8 mouse cellular contexts compared by ENCODE assay signal in genomic region chr12:26413961-26414411, GRCm38 (mm10). TPM values are rescaled to one million over a fixed set of nuclear protein-coding genes. Genes with fewer than 3 reads are reported as not detected.
A peak's percentile ranks its signal among the peaks of the same experiment; 100 is the strongest.
DNase-seq lines count a peak whose midpoint lies in the region; ATAC-seq and TF ChIP-seq lines count a peak whose summit lies in the region.

No protein-coding gene starts in this region.

- TF ChIP-seq EP300 in liver, postnatal 0 days (IDR thresholded peaks at IDR 0.05; ENCODE audit: low read depth), result no peak

- H3K9ac ChIP-seq in embryonic facial prominence, embryonic 11.5 days (replicated peaks; ENCODE audit: low read length), result peak overlapping the region; percentile 99
- H3K9ac ChIP-seq in hindbrain, embryonic 14.5 days, result peak overlapping the region; percentile 98
- H3K9ac ChIP-seq in liver, postnatal 0 days (replicated peaks), result peak overlapping the region; percentile 57

- peak overlapping the region; percentile 91 for H3K4me3 ChIP-seq in embryonic facial prominence, embryonic 11.5 days (ENCODE audit: low read depth, low read length)
- peak overlapping the region; percentile 89 for H3K4me3 ChIP-seq in hindbrain, embryonic 14.5 days (replicated peaks; ENCODE audit: low read length)
- H3K4me3 ChIP-seq in liver, postnatal 0 days (ENCODE audit: low read depth, low read length), result peak overlapping the region; percentile 69

- TF ChIP-seq CTCF in liver, postnatal 0 days (IDR thresholded peaks at IDR 0.05; ENCODE audit: low read depth), result no peak

- H3K27me3 ChIP-seq in embryonic facial prominence, embryonic 11.5 days (ENCODE audit: control insufficient read depth, insufficient read depth, low read length), result no peaks in the 10 kb centered on the region
- no peaks in the 10 kb centered on the region for H3K27me3 ChIP-seq in hindbrain, embryonic 14.5 days (ENCODE audit: control insufficient read depth, insufficient read depth, low read length)
- H3K27me3 ChIP-seq in liver, postnatal 0 days (ENCODE audit: insufficient read depth, low read length), result peaks cover 13% of the 10 kb centered on the region

- H3K9me3 ChIP-seq in embryonic facial prominence, embryonic 11.5 days (replicated peaks; ENCODE audit: control insufficient read depth, low read length), result no peaks in the 10 kb centered on the region
- H3K9me3 ChIP-seq in hindbrain, embryonic 14.5 days (ENCODE audit: control insufficient read depth, low read length), result no peaks in the 10 kb centered on the region
- H3K9me3 ChIP-seq in liver, postnatal 0 days (ENCODE audit: low read length), result no peaks in the 10 kb centered on the region

- no peaks in the 10 kb centered on the region; the same call in 1 of the 2 replicates for H3K4me1 ChIP-seq in embryonic facial prominence, embryonic 11.5 days (ENCODE audit: control insufficient read depth, insufficient read depth, low read length)
- peaks cover 32% of the 10 kb centered on the region for H3K4me1 ChIP-seq in hindbrain, embryonic 14.5 days (replicated peaks; ENCODE audit: control insufficient read depth, insufficient read depth, low read length)
- H3K4me1 ChIP-seq in liver, postnatal 0 days (ENCODE audit: insufficient read depth), result peaks cover 4% of the 10 kb centered on the region

- H3K36me3 ChIP-seq in embryonic facial prominence, embryonic 11.5 days (replicated peaks; ENCODE audit: control insufficient read depth, insufficient read depth, low read depth, low read length), result no peaks in the 10 kb centered on the region; the same call in 1 of the 2 replicates
- no peaks in the 10 kb centered on the region for H3K36me3 ChIP-seq in hindbrain, embryonic 14.5 days (replicated peaks; ENCODE audit: control insufficient read depth, insufficient read depth)
- H3K36me3 ChIP-seq in liver, postnatal 0 days (replicated peaks; ENCODE audit: insufficient read depth, low read length), result no peaks in the 10 kb centered on the region

- intact Hi-C loops in heart, postnatal 25 days (cut with DNase I), result loop anchor here (2.0 kb wide), 2 partner anchors 49 to 83 kb away; no protein-coding TSS in a partner anchor

- peak; percentile 14; the same call in 1 of the 2 replicates for ATAC-seq in embryonic facial prominence, embryonic 11.5 days (replicated peaks; ENCODE audit: insufficient number of reproducible peaks, low FRiP score, low TSS enrichment, low read depth)
- 0 out of 2 replicates have a peak, but pooled peaks have one; percentile 8 for ATAC-seq in hindbrain, embryonic 14.5 days (ENCODE audit: low FRiP score)
- ATAC-seq in liver, postnatal 0 days, result no peak

- H3K27ac ChIP-seq in embryonic facial prominence, embryonic 11.5 days (replicated peaks; ENCODE audit: low read depth, low read length), result peak overlapping the region; percentile 73; the same call in 1 of the 2 replicates
- peak overlapping the region; percentile 86; the same call in 1 of the 2 replicates for H3K27ac ChIP-seq in hindbrain, embryonic 14.5 days
- no peak overlapping the region for H3K27ac ChIP-seq in liver, postnatal 0 days (ENCODE audit: low read depth)

- 4% methylated on average over 8 of the region's 8 CpGs for WGBS in embryonic facial prominence, embryonic 11.5 days
- 7% methylated on average over 8 of the region's 8 CpGs for WGBS in hindbrain, embryonic 14.5 days
- WGBS in liver, postnatal 0 days (ENCODE audit: insufficient replicate concordance), result 39% methylated on average over 8 of the region's 8 CpGs

- peak overlapping the region; percentile 72 for H3K4me2 ChIP-seq in embryonic facial prominence, embryonic 11.5 days (ENCODE audit: low read depth, low read length)
- H3K4me2 ChIP-seq in hindbrain, embryonic 14.5 days (replicated peaks), result peak overlapping the region; percentile 81
- peak overlapping the region; percentile 88 for H3K4me2 ChIP-seq in liver, postnatal 0 days (ENCODE audit: low read depth, low read length)

- peak; percentile 95 for DNase-seq in heart, adult 11 months
- DNase-seq in heart, postnatal 25 days (ENCODE audit: low spot score), result no peak
- DNase-seq in embryonic facial prominence, embryonic 11.5 days (ENCODE audit: low spot score), result peak; percentile 35
- no peak for DNase-seq in hindbrain, embryonic 14.5 days (ENCODE audit: low spot score)
- no peak for DNase-seq in liver, postnatal 0 days
- peak; percentile 7 for DNase-seq in yolk sac, embryonic 10.5 days (ENCODE audit: low spot score)
- DNase-seq in Muller cell, postnatal 12 days (ENCODE audit: inconsistent ontology term), result no peak
- no peak for DNase-seq in layer of hippocampus, adult 18-20 months (ENCODE audit: low spot score in 2 of 2)

RNA-seq across cellular contexts. Expression of gene Rnf144a, which starts 1.1 kb away (rescaled TPM):
- 10 to 100 TPM; 15.5 to 22.1 TPM for total RNA-seq in heart, postnatal 25 days (2021)
- 31.7 and 32.2 TPM in 2 replicates for polyA plus RNA-seq in embryonic facial prominence, embryonic 11.5 days (2014; fragmentation: Nextera tagmentation; extraction: Ambion mirVana)
- 19.2 and 22.5 TPM in 2 replicates for polyA plus RNA-seq in hindbrain, embryonic 14.5 days (2014; fragmentation: Nextera tagmentation; extraction: Ambion mirVana)
- polyA plus RNA-seq in liver, postnatal 0 days (2015; fragmentation: Nextera tagmentation; extraction: Ambion mirVana), result 3.1 and 3.2 TPM in 2 replicates
- total RNA-seq in layer of hippocampus, adult 18-20 months (2021), result 10 to 100 TPM; 23.4 to 24.4 TPM

RNA-seq across cellular contexts. Expression of gene Rsad2, which starts 42.3 kb away (rescaled TPM):
- total RNA-seq in heart, postnatal 25 days (2021), result 10 to 100 TPM in 1 of 2 experiments, 1 to 10 TPM in 1; 9.6 to 12.4 TPM
- 0.67 and 1.0 TPM in 2 replicates for polyA plus RNA-seq in embryonic facial prominence, embryonic 11.5 days (2014; fragmentation: Nextera tagmentation; extraction: Ambion mirVana)
- polyA plus RNA-seq in hindbrain, embryonic 14.5 days (2014; fragmentation: Nextera tagmentation; extraction: Ambion mirVana), result 0.42 and 0.58 TPM in 2 replicates
- 52.5 and 62.2 TPM in 2 replicates for polyA plus RNA-seq in liver, postnatal 0 days (2015; fragmentation: Nextera tagmentation; extraction: Ambion mirVana)
- total RNA-seq in layer of hippocampus, adult 18-20 months (2021), result under 1 TPM; 0.48 to 0.84 TPM

RNA-seq across cellular contexts. Expression of gene Cmpk2, which starts 55.0 kb away (rescaled TPM):
- total RNA-seq in heart, postnatal 25 days (2021), result 1 to 10 TPM; 5.4 to 5.7 TPM
- polyA plus RNA-seq in embryonic facial prominence, embryonic 11.5 days (2014; fragmentation: Nextera tagmentation; extraction: Ambion mirVana), result 5.9 and 6.4 TPM in 2 replicates
- 24.2 and 27.4 TPM in 2 replicates for polyA plus RNA-seq in hindbrain, embryonic 14.5 days (2014; fragmentation: Nextera tagmentation; extraction: Ambion mirVana)
- 12.8 and 14.2 TPM in 2 replicates for polyA plus RNA-seq in liver, postnatal 0 days (2015; fragmentation: Nextera tagmentation; extraction: Ambion mirVana)
- 10 to 100 TPM; 14.5 to 16.2 TPM for total RNA-seq in layer of hippocampus, adult 18-20 months (2021)

Comparison
In these comparisons a context has a peak if more than half of its experiments do, and no peak if none do; other contexts are left out.
1. DNase-seq: peak in heart, adult 11 months (single experiment), embryonic facial prominence, embryonic 11.5 days (single experiment) and yolk sac, embryonic 10.5 days (single experiment); none in heart, postnatal 25 days (single experiment), hindbrain, embryonic 14.5 days (single experiment), liver, postnatal 0 days (single experiment), Muller cell, postnatal 12 days (single experiment) and layer of hippocampus, adult 18-20 months (0 of 2).
2. RNA of gene Rsad2, which starts 42.3 kb away (polyA plus RNA-seq): 52.5 to 62.2 TPM in liver, postnatal 0 days; 0.67 to 1.0 TPM in embryonic facial prominence, embryonic 11.5 days and 0.42 to 0.58 TPM in hindbrain, embryonic 14.5 days; every median in the first group is over 10 times any median in the second.
3. Peak in every context shown above with its lines, with median percentiles within 50 percentile points of each other: H3K4me2 ChIP-seq, H3K4me3 ChIP-seq and H3K9ac ChIP-seq.